Mouse (Mus musculus): Measurements from ENCODE around the gene Cfp. TPM values are rescaled to one million over a fixed set of nuclear protein-coding genes. Genes with fewer than 3 reads are reported as not detected.

The Cfp gene
- polyA plus RNA-seq (2015; fragmentation: Nextera tagmentation; extraction: Ambion mirVana), result 39.0 and 51.4 TPM in 2 replicates

DNA sequence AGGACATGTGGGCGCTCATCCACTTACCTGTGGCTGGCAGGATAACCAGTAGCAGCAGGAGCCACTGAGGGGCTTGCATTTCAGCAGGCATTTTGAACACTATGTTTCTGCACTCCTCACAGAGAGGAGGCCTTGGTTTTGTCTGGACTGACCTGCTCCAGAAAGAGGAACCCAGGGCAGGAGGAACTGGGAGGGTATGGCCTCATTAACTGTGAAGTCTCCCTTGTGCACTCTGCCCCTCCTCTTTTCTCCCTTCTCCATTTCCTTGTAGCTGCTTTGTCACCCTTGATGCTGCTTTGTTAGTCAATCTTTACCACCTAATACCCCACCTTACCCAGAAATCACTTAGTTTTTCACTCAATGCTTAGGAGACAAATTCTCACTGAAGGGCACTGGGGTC is at the start of gene Cfp:
TSS of gene Cfp (minus strand) at position 192 of the 400 bp plus-strand sequence.
- Histone ChIP-seq H3K27me3 (no peaks in the 10 kb centered on the region), H3K4me1 (replicated peaks) (no peaks in the 10 kb centered on the region), H3K9me3 (replicated peaks) (no peaks in the 10 kb centered on the region), H3K27ac (replicated peaks) (no peak within 1 kb of the TSS; the same call in 1 of the 2 replicates), H3K36me3 (replicated peaks) (no peaks in the 10 kb centered on the region), H3K9ac (no peak within 1 kb of the TSS), H3K4me2 (no peak within 1 kb of the TSS), H3K4me3 (replicated peaks) (peak within 1 kb of the TSS; percentile 7; the same call in 1 of the 2 replicates)
- ATAC-seq (ENCODE audit: insufficient read depth), result no peak; the same call in 1 of the 2 replicates
- 41% methylated on average over 1 of the region's 1 CpGs for WGBS (ENCODE audit: insufficient replicate concordance)

DNA sequence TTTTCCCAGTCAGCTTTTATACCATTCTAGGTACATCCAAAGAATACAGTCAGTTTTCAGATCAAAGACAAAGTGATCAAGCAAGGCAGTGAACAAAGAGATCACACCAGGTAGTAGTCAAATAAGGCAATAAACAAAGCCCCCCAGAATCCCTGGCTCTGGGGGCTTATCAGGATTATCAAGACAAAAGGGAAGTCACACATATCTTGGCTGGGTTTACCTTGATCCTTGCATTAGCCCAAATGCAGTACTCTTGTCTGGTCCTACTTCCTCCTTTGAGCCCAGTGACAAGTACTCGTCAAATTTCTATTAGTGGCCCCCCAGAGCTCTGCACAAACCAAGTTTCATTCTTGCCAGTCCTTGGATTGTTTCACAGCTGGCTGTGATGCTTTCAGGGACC is 49.5 kb upstream of the Cfp start:
- H3K9ac ChIP-seq, result no peak overlapping the region
- H3K4me3 ChIP-seq (replicated peaks), result no peak overlapping the region
- WGBS (ENCODE audit: insufficient replicate concordance), result 30% methylated on average over 1 of the region's 1 CpGs
- no peak for ATAC-seq (ENCODE audit: insufficient read depth)
- no peaks in the 10 kb centered on the region for H3K9me3 ChIP-seq (replicated peaks)
- no peak overlapping the region for H3K27ac ChIP-seq (replicated peaks)
- no peak overlapping the region for H3K4me2 ChIP-seq
- H3K27me3 ChIP-seq, result no peaks in the 10 kb centered on the region
- no peaks in the 10 kb centered on the region for H3K36me3 ChIP-seq (replicated peaks)
- H3K4me1 ChIP-seq (replicated peaks), result no peaks in the 10 kb centered on the region

- peak within 1 kb of the TSS; percentile 66 for H3K4me3 ChIP-seq (replicated peaks)
- peak within 1 kb of the TSS; percentile 54 for H3K9ac ChIP-seq
- H3K9me3 ChIP-seq (replicated peaks), result no peaks in the 10 kb centered on the region
- H3K4me2 ChIP-seq, result peak within 1 kb of the TSS; percentile 66
- WGBS (ENCODE audit: insufficient replicate concordance), result 16% methylated on average over 57 of the region's 57 CpGs
- peaks cover 14% of the 10 kb centered on the region for H3K36me3 ChIP-seq (replicated peaks)
- H3K27me3 ChIP-seq, result no peaks in the 10 kb centered on the region
- peak within 1 kb of the TSS; percentile 88 for H3K27ac ChIP-seq (replicated peaks)
- peaks cover 3% of the 10 kb centered on the region; the same call in 1 of the 2 replicates for H3K4me1 ChIP-seq (replicated peaks)
- ATAC-seq (ENCODE audit: insufficient read depth), result peak; percentile 92
Measured at GRCm38 (mm10) chrX:20961477-20962378, 30.4 kb upstream of the Cfp start, which contains the start of gene Uxt. Gene Uxt, minus strand, starts transcription at chrX:20962017.

DNA sequence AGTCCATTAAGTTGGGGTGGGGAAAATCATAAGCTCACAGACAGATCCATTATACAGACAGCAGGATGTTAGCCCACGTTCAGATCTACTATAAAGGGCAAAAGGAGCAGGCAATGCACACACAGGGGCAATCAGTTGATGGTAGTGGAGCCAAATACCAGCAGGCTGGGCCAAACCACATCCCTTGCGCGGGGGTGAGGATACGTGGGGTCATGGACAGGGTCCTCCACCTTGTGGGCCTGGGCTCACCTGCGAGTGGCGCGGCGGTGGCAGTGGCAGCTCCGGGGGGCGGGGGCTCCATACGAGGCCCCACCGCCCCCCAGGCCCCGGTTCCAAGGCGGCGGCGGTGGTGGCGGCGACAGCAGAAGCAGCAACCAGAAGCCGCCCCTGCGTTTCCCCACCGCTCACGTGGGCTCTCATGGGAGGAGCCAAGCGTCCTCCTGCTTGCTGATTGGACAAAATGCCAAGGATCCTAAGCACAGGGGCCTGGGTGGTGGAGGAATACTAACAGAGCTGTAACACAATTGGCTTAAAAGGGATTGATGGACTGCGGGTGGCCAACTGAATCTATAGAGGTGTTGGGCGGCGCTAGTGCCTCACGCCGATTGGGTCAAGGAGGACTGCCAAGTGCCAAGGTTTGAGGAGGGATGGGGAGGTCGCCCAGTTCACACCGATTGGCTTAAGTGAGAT is 19.0 kb upstream of the Cfp start, which contains the start of gene Elk1:
TSS of gene Elk1 (minus strand) at position 418 of the 690 bp plus-strand sequence.
- Histone ChIP-seq H3K4me2 (peak within 1 kb of the TSS; percentile 76), H3K4me1 (replicated peaks) (peaks cover 6% of the 10 kb centered on the region; the same call in 1 of the 2 replicates), H3K4me3 (replicated peaks) (peak within 1 kb of the TSS; percentile 69), H3K9ac (peak within 1 kb of the TSS; percentile 63), H3K27me3 (no peaks in the 10 kb centered on the region), H3K27ac (replicated peaks) (no peak within 1 kb of the TSS), H3K36me3 (replicated peaks) (no peaks in the 10 kb centered on the region), H3K9me3 (replicated peaks) (no peaks in the 10 kb centered on the region)
- peak; percentile 91 for ATAC-seq (ENCODE audit: insufficient read depth)
- WGBS (ENCODE audit: insufficient replicate concordance), result 20% methylated on average over 30 of the region's 30 CpGs

DNA sequence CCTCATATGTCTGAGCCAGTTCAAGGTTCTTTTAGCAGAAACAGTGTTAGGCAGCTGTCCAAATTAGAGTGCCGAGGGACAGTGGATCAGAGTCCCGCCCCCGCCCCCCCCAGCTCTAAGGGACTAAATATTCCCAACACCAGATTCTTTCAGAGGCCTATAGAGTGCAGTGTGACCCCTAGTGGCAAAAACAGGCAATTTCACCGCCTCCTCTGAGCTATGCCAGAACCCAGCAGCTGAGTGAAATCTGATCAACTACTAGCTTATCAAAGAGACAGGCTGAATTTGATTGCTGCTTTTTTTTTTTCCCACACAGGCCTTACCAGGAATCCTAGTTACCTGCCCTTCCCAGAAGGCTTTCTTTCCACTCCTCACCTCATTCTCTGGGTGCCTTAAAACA is 14.7 kb upstream of the Cfp start:
- Histone ChIP-seq H3K36me3 (replicated peaks) (no peaks in the 10 kb centered on the region), H3K9ac (no peak overlapping the region), H3K9me3 (replicated peaks) (no peaks in the 10 kb centered on the region), H3K4me2 (no peak overlapping the region), H3K4me3 (replicated peaks) (no peak overlapping the region), H3K27ac (replicated peaks) (no peak overlapping the region), H3K27me3 (no peaks in the 10 kb centered on the region), H3K4me1 (replicated peaks) (peaks cover 5% of the 10 kb centered on the region; the same call in 1 of the 2 replicates)
- ATAC-seq (ENCODE audit: insufficient read depth), result no peak
- 6% methylated on average over 4 of the region's 4 CpGs for WGBS (ENCODE audit: insufficient replicate concordance)

DNA sequence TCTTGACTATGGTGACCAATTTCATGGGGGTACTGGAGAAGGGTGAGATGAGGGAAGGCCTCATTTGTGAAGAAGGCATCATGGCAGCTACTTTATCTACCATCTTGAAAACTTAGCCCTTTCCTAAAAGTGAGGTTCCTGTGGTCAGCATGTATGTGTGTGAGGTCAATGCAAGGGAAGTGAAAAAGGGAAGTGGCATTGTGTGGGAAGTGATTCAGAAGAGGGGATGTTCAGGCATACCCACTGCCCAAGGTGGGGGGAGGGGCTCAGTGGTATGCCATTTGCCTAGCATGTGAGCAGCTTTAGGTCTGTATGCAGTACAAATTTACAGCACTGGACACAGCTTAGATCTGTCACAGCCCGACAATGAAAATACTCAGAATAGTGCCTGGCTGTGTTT is 608 bp upstream of the Cfp start:
- Histone ChIP-seq H3K4me1 (replicated peaks) (no peaks in the 10 kb centered on the region), H3K4me3 (replicated peaks) (no peak overlapping the region), H3K27me3 (no peaks in the 10 kb centered on the region), H3K36me3 (replicated peaks) (no peaks in the 10 kb centered on the region), H3K4me2 (no peak overlapping the region), H3K9ac (no peak overlapping the region), H3K27ac (replicated peaks) (no peak overlapping the region), H3K9me3 (replicated peaks) (no peaks in the 10 kb centered on the region)
- 33% methylated on average over 1 of the region's 1 CpGs for WGBS (ENCODE audit: insufficient replicate concordance)
- ATAC-seq (ENCODE audit: insufficient read depth), result no peak

GRCm38 (mm10) chrX:20929859-20930258 is 1.5 kb downstream of the Cfp start:
- Histone ChIP-seq H3K4me3 (replicated peaks) (no peak overlapping the region), H3K4me1 (replicated peaks) (no peaks in the 10 kb centered on the region), H3K27me3 (no peaks in the 10 kb centered on the region), H3K4me2 (no peak overlapping the region), H3K9me3 (replicated peaks) (no peaks in the 10 kb centered on the region), H3K27ac (replicated peaks) (no peak overlapping the region), H3K36me3 (replicated peaks) (no peaks in the 10 kb centered on the region), H3K9ac (no peak overlapping the region)
- no peak for ATAC-seq (ENCODE audit: insufficient read depth)
- 24% methylated on average over 1 of the region's 1 CpGs for WGBS (ENCODE audit: insufficient replicate concordance)

GRCm38 (mm10) chrX:20924976-20925375 is 6.4 kb downstream of the Cfp start:
- H3K4me3 ChIP-seq (replicated peaks), result no peak overlapping the region
- H3K9ac ChIP-seq, result no peak overlapping the region
- no peak for ATAC-seq (ENCODE audit: insufficient read depth)
- no peaks in the 10 kb centered on the region for H3K36me3 ChIP-seq (replicated peaks)
- H3K4me1 ChIP-seq (replicated peaks), result no peaks in the 10 kb centered on the region
- no peak overlapping the region for H3K27ac ChIP-seq (replicated peaks)
- peaks cover 25% of the 10 kb centered on the region for H3K27me3 ChIP-seq
- H3K9me3 ChIP-seq (replicated peaks), result no peaks in the 10 kb centered on the region
- H3K4me2 ChIP-seq, result no peak overlapping the region

GRCm38 (mm10) chrX:20923506-20923905 is 7.8 kb downstream of the Cfp start:
- Histone ChIP-seq H3K4me3 (replicated peaks) (no peak overlapping the region), H3K4me2 (no peak overlapping the region), H3K27me3 (peaks cover 40% of the 10 kb centered on the region), H3K4me1 (replicated peaks) (no peaks in the 10 kb centered on the region), H3K9ac (no peak overlapping the region), H3K36me3 (replicated peaks) (no peaks in the 10 kb centered on the region), H3K27ac (replicated peaks) (no peak overlapping the region), H3K9me3 (replicated peaks) (no peaks in the 10 kb centered on the region)
- no peak for ATAC-seq (ENCODE audit: insufficient read depth)
- WGBS (ENCODE audit: insufficient replicate concordance), result 45% methylated on average over 1 of the region's 1 CpGs

DNA sequence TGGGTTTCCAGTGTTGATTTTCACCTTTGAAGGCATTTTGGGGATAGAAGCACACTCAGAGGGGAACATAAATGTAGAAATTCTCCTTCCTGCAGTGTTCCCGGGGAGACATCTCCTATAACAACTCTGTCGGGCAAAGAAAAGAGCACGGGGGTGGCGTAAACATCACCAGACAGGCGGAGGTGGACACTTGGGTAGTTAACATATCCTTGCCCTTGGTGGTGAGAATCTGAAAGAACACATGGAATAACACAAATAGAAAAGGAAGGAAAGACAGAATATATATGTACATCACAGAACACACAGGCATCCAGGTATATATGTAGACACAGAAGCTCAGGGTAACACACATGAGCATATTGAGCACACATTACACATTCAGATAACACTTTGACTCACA is 10.0 kb downstream of the Cfp start:
- no peak overlapping the region for H3K4me3 ChIP-seq (replicated peaks)
- WGBS (ENCODE audit: insufficient replicate concordance), result 39% methylated on average over 5 of the region's 5 CpGs
- no peak overlapping the region for H3K27ac ChIP-seq (replicated peaks)
- H3K4me2 ChIP-seq, result no peak overlapping the region
- H3K9ac ChIP-seq, result no peak overlapping the region
- no peak for ATAC-seq (ENCODE audit: insufficient read depth)
- no peaks in the 10 kb centered on the region for H3K9me3 ChIP-seq (replicated peaks)
- peaks cover 48% of the 10 kb centered on the region for H3K27me3 ChIP-seq
- H3K4me1 ChIP-seq (replicated peaks), result no peaks in the 10 kb centered on the region
- no peaks in the 10 kb centered on the region for H3K36me3 ChIP-seq (replicated peaks)

DNA sequence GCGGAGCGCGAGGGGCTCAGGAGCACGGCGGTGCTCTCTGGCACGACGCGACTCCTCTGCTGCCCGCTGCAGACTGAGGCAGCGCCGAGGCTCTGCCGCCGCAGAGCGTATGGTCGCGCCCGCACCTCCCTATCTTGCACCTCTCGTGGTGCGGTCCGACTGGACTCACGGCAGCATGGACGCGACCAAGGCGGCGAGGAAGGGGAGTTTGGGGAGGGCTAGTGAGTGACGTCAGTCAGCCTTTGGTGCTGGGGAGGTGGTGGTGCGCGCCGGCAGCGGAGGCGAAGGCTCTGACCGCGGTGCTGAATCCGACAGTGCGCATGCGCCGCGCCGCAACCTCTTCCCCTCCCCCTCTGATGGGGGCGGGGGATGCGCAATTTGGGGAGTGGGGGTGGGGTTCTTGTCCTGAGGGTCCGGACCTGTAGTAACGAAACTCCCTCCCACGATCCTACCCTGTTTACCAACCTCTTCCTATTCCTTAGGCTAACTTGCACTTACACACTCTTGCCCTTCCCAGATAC is 10.5 kb downstream of the Cfp start, which contains the start of gene Syn1:
TSS of gene Syn1 (minus strand) at position 161 of the 521 bp plus-strand sequence.
- Histone ChIP-seq H3K9ac (no peak within 1 kb of the TSS), H3K27ac (replicated peaks) (no peak within 1 kb of the TSS), H3K4me1 (replicated peaks) (no peaks in the 10 kb centered on the region), H3K36me3 (replicated peaks) (no peaks in the 10 kb centered on the region), H3K4me2 (peak within 1 kb of the TSS; percentile 56), H3K9me3 (replicated peaks) (no peaks in the 10 kb centered on the region), H3K4me3 (replicated peaks) (peak within 1 kb of the TSS; percentile 36), H3K27me3 (peaks cover 48% of the 10 kb centered on the region)
- 18% methylated on average over 44 of the region's 44 CpGs for WGBS (ENCODE audit: insufficient replicate concordance)
- ATAC-seq (ENCODE audit: insufficient read depth), result peak; percentile 63

Measured in liver, embryonic 15.5 days (tissue).